Mouse (Mus musculus): ENCODE measurements at regions not wholly inside any gene's neighbourhood (a gene's known extent, or its start where the extent isn't known, plus 50 kb on each side); places are given as distances from the start of the nearest gene placed in this dataset.

- TF ChIP-seq CTCF (IDR thresholded peaks at IDR 0.05; ENCODE audit: low read depth), result no peak
- TF ChIP-seq EP300 (IDR thresholded peaks at IDR 0.05; ENCODE audit: low read depth), result no peak
These were observed 99.3 kb upstream of the Kit start for GRCm38 (mm10) chr5:75475414-75475813.

Data from liver, postnatal 0 days (tissue).